Mouse (Mus musculus) fat pad, adult 2 months (tissue): ENCODE measurements around the gene Nr1h5.

Source experiments
- DNase-seq: peaks from one replicate; pipeline ENCODE4 v3.0.0-alpha.2; 2011; ENCODE audit warnings: low read depth, low spot score; ENCODE audit errors: extremely low read depth

Nr1h5 gene

GRCm38 (mm10) chr3:102964033-102964432 is at the start of gene Nr1h5:
TSS of gene Nr1h5 (minus strand) at chr3:102964133.
- no peak for DNase-seq

GRCm38 (mm10) chr3:103001595-103001994 is 37.7 kb upstream of the Nr1h5 start:
- no peak for DNase-seq

- no peak for DNase-seq
Measured at GRCm38 (mm10) chr3:102997591-102997990, 33.7 kb upstream of the Nr1h5 start.

- no peak for DNase-seq
Measured at GRCm38 (mm10) chr3:102997036-102997435, 33.1 kb upstream of the Nr1h5 start.

GRCm38 (mm10) chr3:102995605-102996321 is 31.8 kb upstream of the Nr1h5 start, which contains the start of gene Sike1:
TSS of gene Sike1 (plus strand) at chr3:102995708.
- DNase-seq: no peak

GRCm38 (mm10) chr3:102995233-102995604 is 31.3 kb upstream of the Nr1h5 start:
- DNase-seq: no peak

GRCm38 (mm10) chr3:102992936-102993335 is 29.0 kb upstream of the Nr1h5 start:
- DNase-seq: no peak

- DNase-seq: no peak
Measured at GRCm38 (mm10) chr3:102991041-102991440, 27.1 kb upstream of the Nr1h5 start.

GRCm38 (mm10) chr3:102980349-102980736 is 16.4 kb upstream of the Nr1h5 start:
- DNase-seq: no peak

- DNase-seq: no peak
Measured at GRCm38 (mm10) chr3:102979550-102980348, 15.8 kb upstream of the Nr1h5 start.

- DNase-seq: no peak
Measured at GRCm38 (mm10) chr3:102976906-102977305, 13.0 kb upstream of the Nr1h5 start.

- DNase-seq: no peak
Measured at GRCm38 (mm10) chr3:102970508-102970907, 6.6 kb upstream of the Nr1h5 start.

- DNase-seq: no peak
Measured at GRCm38 (mm10) chr3:102970067-102970466, 6.1 kb upstream of the Nr1h5 start.

- no peak for DNase-seq
Measured at GRCm38 (mm10) chr3:102955596-102955995, 8.3 kb downstream of the Nr1h5 start.

- DNase-seq: no peak
Measured at GRCm38 (mm10) chr3:102955143-102955542, 8.8 kb downstream of the Nr1h5 start.

GRCm38 (mm10) chr3:102954476-102954875 is 9.5 kb downstream of the Nr1h5 start:
- no peak for DNase-seq

GRCm38 (mm10) chr3:102946861-102947260 is 17.1 kb downstream of the Nr1h5 start:
- no peak for DNase-seq

GRCm38 (mm10) chr3:102946312-102946711 is 17.6 kb downstream of the Nr1h5 start:
- DNase-seq: no peak

GRCm38 (mm10) chr3:102938100-102938499 is 25.8 kb downstream of the Nr1h5 start:
- no peak for DNase-seq

- no peak for DNase-seq
Measured at GRCm38 (mm10) chr3:102935451-102936354, 28.2 kb downstream of the Nr1h5 start, which contains the start of gene Sycp1. TSS of gene Sycp1 (minus strand) at chr3:102936100.

- DNase-seq: no peak
Measured at GRCm38 (mm10) chr3:102899136-102899535, 64.8 kb downstream of the Nr1h5 start.
